Mouse (Mus musculus) spleen, adult 2 months (tissue): ENCODE measurements around the gene Sell. TPM values are rescaled to one million over a fixed set of nuclear protein-coding genes. Genes with fewer than 3 reads are reported as not detected.

Experiments used
- DNase-seq, 2 experiments: peaks; one replicate each; pipeline versions ENCODE4 v3.0.0 to v3.0.0-alpha.2; 2012 to 2021; ENCODE audit warnings: low spot score in 2 of 2, low read depth in 1 of 2
- H3K27ac ChIP-seq: fragments of 200-500 bp; 2 replicates; pipeline ENCODE4 v1.5.1; 2012; ENCODE audit warnings: low read length, inconsistent platforms; ENCODE audit not compliant: insufficient read depth
- H3K27me3 ChIP-seq: fragments of 200-500 bp; 2 replicates; pipeline ENCODE4 v1.6.1; 2012; ENCODE audit warnings: mild to moderate bottlenecking, moderate library complexity, low read length, inconsistent platforms; ENCODE audit not compliant: control insufficient read depth, insufficient read depth
- H3K36me3 ChIP-seq: fragments of 200-500 bp; 2 replicates; pipeline ENCODE4 v1.6.1; 2012; ENCODE audit warnings: mild to moderate bottlenecking, low read length, inconsistent platforms; ENCODE audit not compliant: control insufficient read depth, insufficient read depth
- H3K4me1 ChIP-seq: fragments of 200-500 bp; 2 replicates; pipeline ENCODE4 v1.6.1; 2011; ENCODE audit warnings: inconsistent platforms; ENCODE audit not compliant: control insufficient read depth, insufficient read depth, insufficient read length
- H3K4me3 ChIP-seq: fragments of 200-500 bp; 2 replicates; pipeline ENCODE4 v1.5.1; 2011; ENCODE audit warnings: mild to moderate bottlenecking, inconsistent platforms; ENCODE audit not compliant: insufficient read depth, insufficient read length; ENCODE audit errors: extremely low read depth
- CTCF ChIP-seq: fragments of 200-500 bp; IDR thresholded peaks from 2 replicates; pipeline ENCODE4 v1.5.1; 2011; ENCODE audit warnings: mild to moderate bottlenecking, inconsistent platforms; ENCODE audit not compliant: insufficient read depth, insufficient read length, insufficient replicate concordance; ENCODE audit errors: extremely low read depth
- POLR2A ChIP-seq: fragments of 200-500 bp; IDR thresholded peaks from 2 replicates; pipeline ENCODE4 v1.6.1; 2011; ENCODE audit warnings: low read depth, low read length, inconsistent platforms
- WGBS: fragments of 180-500 bp; shearing (Covaris S2); methylation state at CpG from one replicate; pipeline ENCODE4 v1.1.7; 2018; 5-methylcytosine and 5-hydroxymethylcytosine counted together
- polyA plus RNA-seq: library from polyadenylated mRNA; depleted of rRNA; stranded (reverse); fragments of >200 nt; gene quantifications from 2 replicates; pipeline ENCODE4 v1.2.3, GENCODE M21; 2012

Gene Sell
- polyA plus RNA-seq, 1 experiment, result 72.4 TPM

DNA sequence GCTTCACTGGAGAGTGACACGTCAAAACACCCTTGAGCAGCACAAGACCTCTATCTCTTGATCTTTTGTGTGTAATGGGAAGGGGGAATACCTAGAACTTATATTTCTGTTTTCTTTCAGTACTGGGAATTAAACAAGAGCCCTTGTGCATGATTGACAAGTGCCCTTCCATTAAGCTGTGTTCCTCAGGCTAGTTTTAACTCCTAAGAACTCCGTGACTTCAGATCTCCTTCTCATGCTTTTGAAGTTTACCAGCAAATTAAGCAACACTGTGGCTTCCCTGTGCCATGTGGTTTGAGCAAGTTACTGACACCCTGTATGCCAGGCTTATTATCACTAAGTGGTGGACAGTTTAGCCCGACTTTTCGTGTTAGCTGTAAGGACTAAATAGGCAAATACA is 21.3 kb downstream of the Sell start:
- peak overlapping the region; percentile 73 for H3K27ac ChIP-seq
- peaks cover 39% of the 10 kb centered on the region for H3K4me1 ChIP-seq
- peaks cover 11% of the 10 kb centered on the region for H3K36me3 ChIP-seq
- WGBS, result 67% methylated on average over 4 of the region's 4 CpGs
- no peak overlapping the region for H3K4me3 ChIP-seq
- no peaks in the 10 kb centered on the region for H3K27me3 ChIP-seq
- DNase-seq, result no peak
- TF ChIP-seq CTCF, result no peak
- TF ChIP-seq POLR2A, result no peak

- H3K27ac ChIP-seq, result no peak overlapping the region
These were observed 25.0 kb downstream of the Sell start for GRCm38 (mm10) chr1:164086797-164087196.

GRCm38 (mm10) chr1:164087872-164088271 is 26.1 kb downstream of the Sell start:
- no peaks in the 10 kb centered on the region for H3K27me3 ChIP-seq
- no peaks in the 10 kb centered on the region for H3K36me3 ChIP-seq
- TF ChIP-seq POLR2A (no peak), CTCF (no peak)
- WGBS, result 59% methylated on average over 5 of the region's 5 CpGs
- H3K4me1 ChIP-seq, result peaks cover 22% of the 10 kb centered on the region
- H3K4me3 ChIP-seq, result no peak overlapping the region
- no peak for DNase-seq
- H3K27ac ChIP-seq, result no peak overlapping the region

More at GRCm38 (mm10) chr1:164086797-164087196, 25.0 kb downstream of the Sell start:
- no peak for DNase-seq
- Histone ChIP-seq H3K27me3 (no peaks in the 10 kb centered on the region), H3K4me3 (no peak overlapping the region), H3K36me3 (no peaks in the 10 kb centered on the region), H3K4me1 (peaks cover 31% of the 10 kb centered on the region)
- WGBS, result 80% methylated on average over 3 of the region's 3 CpGs
- TF ChIP-seq POLR2A (no peak), CTCF (no peak)

DNA sequence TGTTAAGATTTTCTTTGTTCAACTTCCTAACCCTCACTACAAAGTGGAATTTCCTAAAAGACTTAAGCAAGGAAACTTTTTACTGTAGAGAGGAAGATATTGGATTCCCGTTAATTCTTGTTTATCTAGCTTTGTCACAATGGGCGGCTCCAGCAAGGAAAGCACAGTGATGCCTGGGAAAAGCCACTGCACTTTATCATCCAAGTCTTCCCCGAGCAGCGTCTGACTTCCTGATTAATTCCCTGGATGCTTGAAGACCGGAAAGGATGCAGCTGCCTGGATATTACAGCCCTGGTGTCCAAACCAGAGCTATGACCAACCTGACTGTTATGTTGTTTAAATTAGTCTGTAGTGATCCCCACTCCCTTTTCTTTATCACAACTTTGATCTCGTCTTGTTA is 35.0 kb downstream of the Sell start:
- no peak for TF ChIP-seq POLR2A
- no peak for TF ChIP-seq CTCF

DNA sequence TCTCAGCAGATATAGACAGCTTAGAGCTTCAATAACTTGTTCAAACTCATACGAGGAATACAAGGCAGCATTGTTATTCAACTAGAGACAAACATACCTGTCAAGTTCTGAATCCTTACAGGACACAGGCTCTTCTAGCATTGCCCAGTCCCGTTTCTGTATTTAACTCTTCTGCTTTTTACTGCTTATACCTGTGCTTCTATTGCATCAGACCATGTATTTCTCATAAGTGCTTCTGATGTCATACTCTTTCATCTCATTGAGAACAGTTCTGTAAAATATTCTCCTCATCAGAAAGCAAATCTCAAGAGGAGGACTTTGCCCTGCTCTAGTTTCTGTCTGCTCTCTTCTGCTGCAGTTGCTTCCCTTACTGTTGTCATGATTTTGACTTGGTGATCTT is 36.1 kb downstream of the Sell start:
- H3K36me3 ChIP-seq, result no peaks in the 10 kb centered on the region
- no peaks in the 10 kb centered on the region for H3K27me3 ChIP-seq
- no peak overlapping the region for H3K4me3 ChIP-seq
- H3K27ac ChIP-seq, result no peak overlapping the region
- 78% methylated on average over 2 of the region's 2 CpGs for WGBS
- no peaks in the 10 kb centered on the region for H3K4me1 ChIP-seq
- DNase-seq, result no peak
- TF ChIP-seq POLR2A, result no peak
- no peak for TF ChIP-seq CTCF

More for the DNA sequence above, 35.0 kb downstream of the Sell start:
- Histone ChIP-seq H3K4me3 (no peak overlapping the region), H3K36me3 (no peaks in the 10 kb centered on the region), H3K4me1 (no peaks in the 10 kb centered on the region), H3K27me3 (no peaks in the 10 kb centered on the region), H3K27ac (no peak overlapping the region)
- DNase-seq, result no peak
- 84% methylated on average over 6 of the region's 6 CpGs for WGBS

DNA sequence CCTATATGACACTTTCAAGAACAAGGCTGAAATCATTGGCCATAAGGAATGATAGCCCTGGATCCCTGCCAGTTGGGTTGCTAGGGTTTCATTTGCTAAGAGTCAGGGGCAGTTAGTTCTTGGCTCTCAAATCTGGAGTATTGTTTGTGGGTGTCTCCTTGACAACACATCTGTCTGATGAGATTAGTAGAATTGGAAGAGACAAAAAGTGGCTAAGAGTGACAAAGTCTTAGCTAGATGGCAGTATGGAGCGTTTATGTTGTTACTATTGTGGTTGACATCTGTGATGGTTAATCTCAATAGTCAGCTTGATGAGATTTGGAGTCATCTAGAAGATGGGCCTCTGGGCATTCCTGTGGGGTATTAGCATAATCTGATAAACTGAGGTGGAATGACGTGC is 36.6 kb downstream of the Sell start:
- TF ChIP-seq CTCF (no peak), POLR2A (no peak)
- no peaks in the 10 kb centered on the region for H3K27me3 ChIP-seq
- no peaks in the 10 kb centered on the region for H3K4me1 ChIP-seq
- no peak for DNase-seq
- H3K27ac ChIP-seq, result no peak overlapping the region
- no peaks in the 10 kb centered on the region for H3K36me3 ChIP-seq
- no peak overlapping the region for H3K4me3 ChIP-seq
- 69% methylated on average over 2 of the region's 2 CpGs for WGBS

DNA sequence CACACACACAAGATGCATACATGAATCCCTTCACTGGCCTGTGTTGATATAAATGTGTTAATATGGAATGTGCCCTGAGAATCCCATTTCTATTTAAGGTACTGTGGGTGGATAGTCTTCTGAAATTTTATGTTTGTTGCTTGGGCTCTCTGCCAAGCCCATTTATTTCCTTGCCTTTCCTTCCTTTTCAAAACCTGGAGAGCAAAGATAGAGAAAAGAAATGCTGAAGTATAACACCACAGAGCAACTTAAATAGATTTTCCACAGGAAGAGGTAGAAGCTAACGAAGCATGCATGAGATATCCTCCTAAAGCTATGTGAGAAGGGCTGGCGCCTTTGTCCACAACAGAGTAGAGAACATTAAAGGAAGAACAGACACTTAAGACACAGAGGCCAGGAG is 48.0 kb downstream of the Sell start:
- 25% methylated on average over 2 of the region's 2 CpGs for WGBS
- TF ChIP-seq POLR2A (no peak), CTCF (no peak)
- DNase-seq, result no peak
- Histone ChIP-seq H3K36me3 (no peaks in the 10 kb centered on the region), H3K27me3 (no peaks in the 10 kb centered on the region), H3K4me1 (peaks cover 6% of the 10 kb centered on the region), H3K27ac (no peak overlapping the region), H3K4me3 (no peak overlapping the region)

- Histone ChIP-seq H3K4me3 (no peak overlapping the region), H3K4me1 (peaks cover 6% of the 10 kb centered on the region), H3K27me3 (no peaks in the 10 kb centered on the region), H3K27ac (no peak overlapping the region), H3K36me3 (no peaks in the 10 kb centered on the region)
- DNase-seq, result no peak
- WGBS, result 93% methylated on average over 9 of the region's 9 CpGs
- TF ChIP-seq POLR2A (no peak), CTCF (no peak)
These were observed 49.0 kb downstream of the Sell start for GRCm38 (mm10) chr1:164110591-164111329.
